Mouse (Mus musculus) lung, postnatal 0 days (tissue): Measurements from ENCODE around the gene Fscn1.

Source experiments
- CTCF ChIP-seq: IDR thresholded peaks from 2 replicates; pipeline ENCODE4 v1.5.1; 2016; ENCODE audit warnings: antibody characterized with exemption, mild to moderate bottlenecking
- EP300 ChIP-seq: IDR thresholded peaks from 2 replicates; pipeline ENCODE4 v1.6.1; 2016; ENCODE audit warnings: antibody characterized with exemption, mild to moderate bottlenecking, control low read depth

DNA sequence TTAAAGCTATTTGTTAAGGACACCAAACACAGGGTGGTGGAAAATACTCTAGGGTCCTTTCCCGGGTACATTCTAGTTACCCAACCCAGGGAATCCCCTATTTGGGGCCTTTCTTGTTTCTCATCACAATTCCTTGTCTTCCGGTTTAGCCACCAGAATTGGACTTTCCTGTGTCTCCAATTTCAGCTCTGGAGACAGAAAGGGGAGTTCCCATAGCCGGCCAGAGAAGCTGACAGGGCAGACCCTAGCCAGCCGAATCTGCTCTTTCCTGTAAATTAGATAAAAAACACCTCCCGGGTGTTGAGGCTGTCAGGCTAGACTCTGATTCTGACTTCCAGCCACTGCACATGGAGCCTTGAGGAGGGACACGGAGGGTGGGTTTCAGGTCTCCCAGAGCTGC, 10.6 kb upstream of the Fscn1 start:
- no peak for TF ChIP-seq CTCF
- TF ChIP-seq EP300, result no peak
